Mouse (Mus musculus) urinary bladder, postnatal 4 days (tissue): ENCODE data around the gene Rps27l.

Experiments used
- DNase-seq, 2 experiments: peaks; one replicate each; pipeline ENCODE4 v3.0.0; 2021 to 2022; ENCODE audit warnings: low spot score in 2 of 2

Rps27l gene

DNA sequence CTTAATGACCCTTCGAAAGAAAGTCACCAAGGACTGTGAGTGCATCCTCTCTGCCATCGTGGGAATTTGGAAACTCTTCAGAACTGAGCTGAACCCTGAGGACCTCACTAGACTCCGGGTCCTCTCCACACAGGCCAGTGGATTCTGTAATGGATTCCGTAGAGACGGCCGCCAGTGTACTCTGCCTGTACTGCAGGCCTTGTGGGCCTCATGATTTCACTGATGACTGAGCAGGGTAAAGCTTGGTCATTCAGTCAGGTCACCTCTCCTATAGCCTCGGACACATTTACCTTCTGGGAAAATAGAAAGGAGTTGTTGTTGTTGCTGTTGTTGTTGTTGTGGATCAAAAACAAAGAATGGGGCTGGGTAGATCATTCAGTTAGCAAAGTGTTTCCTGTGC lies 36.2 kb downstream of the Rps27l start:
- DNase-seq = no peak

DNA sequence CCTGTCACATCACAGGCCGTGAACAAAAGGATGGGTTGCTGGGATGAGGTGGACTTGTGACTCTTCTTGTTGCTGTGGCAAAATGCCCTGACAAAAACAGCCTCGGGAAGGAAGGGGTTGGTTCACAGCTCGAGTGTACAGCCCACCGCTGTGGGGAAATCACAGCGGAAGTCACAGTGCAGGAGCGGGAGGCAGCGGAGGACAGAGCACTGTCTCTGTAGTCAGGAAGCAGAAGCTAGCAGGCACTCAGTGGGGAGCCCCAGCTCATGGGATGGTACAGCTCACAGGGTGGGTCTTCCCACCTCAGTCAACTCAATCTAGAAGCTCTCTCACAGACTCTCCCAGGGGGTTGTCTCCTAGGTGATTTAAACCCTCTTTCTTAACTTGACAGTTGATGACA lies 39.5 kb downstream of the Rps27l start:
- DNase-seq = no peak

DNA sequence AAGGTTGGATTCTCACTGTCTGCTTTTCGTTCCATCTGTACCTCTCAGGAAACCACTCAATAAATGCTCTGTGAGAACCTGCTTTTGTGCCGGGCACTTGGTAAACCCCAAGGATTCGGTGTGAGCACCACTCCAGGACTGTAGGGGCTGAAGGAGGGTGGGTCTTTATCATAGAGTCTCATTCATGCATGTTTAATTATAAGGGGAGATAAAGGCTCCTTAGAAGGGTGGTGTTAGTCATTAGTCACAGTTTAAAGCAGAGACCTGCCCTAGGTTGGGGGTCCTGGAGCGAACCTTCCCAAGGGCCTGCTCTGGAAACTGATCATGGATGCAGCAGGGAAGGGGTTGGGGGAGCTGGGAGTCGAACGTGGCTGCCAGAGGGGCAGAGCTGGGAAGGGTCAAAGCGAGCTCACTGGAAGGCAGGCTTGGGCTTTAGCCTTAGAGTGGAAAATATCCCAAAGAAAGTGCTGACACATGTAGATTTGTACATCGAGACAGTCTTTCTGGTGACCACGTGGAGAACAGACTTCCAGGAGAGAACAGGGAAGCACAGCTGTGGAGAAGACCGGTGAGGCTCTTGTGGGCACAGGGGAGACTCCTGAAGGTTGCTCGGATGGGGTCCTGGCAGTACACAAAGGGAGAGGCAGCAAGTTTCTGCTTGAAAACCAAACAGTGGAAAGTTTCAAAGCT lies 42.5 kb downstream of the Rps27l start:
- no peak for DNase-seq

DNA sequence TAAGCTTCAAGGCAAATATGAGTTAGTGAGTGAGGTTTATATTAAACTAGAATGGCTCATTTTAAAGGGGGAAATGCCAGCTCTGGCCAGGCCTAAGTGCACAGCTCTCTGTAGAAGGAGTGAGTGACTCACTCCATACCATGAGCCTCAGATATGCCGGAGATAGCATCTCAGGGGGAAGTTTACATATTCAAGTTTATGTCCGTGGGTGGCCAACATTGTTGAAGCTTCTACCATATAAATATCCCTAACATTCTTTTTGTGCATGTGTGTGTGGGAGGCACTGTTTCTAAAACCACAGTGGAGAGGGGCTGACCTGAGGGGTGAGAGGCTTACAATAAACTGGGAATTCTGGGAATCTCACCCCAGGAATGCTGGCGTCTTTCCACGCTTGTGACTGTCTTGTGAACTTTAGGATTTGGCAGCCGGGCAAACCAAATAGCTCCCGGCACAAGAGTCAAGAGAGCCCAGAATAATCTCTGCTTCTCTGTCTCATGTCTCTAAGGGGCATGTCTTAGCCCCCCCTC lies 43.1 kb downstream of the Rps27l start:
- peak; percentile 54 to 69 for DNase-seq

DNA sequence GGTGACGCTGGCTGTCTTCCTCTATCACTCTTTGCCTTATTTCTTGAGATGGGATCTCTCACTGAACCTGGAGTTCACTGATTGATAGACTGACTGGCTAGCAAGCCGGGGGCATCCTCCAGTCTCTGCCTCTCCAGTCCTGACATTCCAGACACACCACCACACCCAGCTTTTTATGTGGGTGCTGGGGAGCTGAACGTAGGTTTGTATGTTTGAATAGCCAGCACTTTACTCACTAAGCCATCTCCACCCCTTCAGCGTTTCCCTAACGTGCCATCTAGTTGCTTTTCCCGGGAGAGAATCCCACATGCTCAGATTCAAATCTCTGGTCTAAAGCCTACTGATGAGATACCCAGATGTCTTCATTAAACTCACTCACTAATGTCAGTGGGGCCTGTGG lies 43.7 kb downstream of the Rps27l start:
- no peak for DNase-seq

DNA sequence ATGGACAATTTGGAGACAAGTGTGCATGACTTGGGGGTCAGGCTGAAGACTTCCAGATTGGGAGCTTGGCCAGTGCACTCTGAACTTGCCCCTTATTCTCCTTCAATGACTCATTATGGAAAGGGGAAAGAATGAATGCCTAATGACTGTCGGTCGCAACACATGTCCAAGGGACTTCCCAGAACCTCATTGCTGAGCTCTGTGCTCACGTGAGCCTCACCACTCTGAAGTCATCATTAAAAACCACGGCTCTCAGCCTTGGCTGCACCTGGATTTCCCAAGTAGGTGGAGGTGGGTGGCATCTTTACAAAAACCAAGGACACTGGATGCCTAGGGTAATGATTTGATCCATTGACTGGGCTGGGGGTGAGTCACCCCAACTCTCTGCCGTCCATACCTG lies 44.2 kb downstream of the Rps27l start:
- DNase-seq = no peak

DNA sequence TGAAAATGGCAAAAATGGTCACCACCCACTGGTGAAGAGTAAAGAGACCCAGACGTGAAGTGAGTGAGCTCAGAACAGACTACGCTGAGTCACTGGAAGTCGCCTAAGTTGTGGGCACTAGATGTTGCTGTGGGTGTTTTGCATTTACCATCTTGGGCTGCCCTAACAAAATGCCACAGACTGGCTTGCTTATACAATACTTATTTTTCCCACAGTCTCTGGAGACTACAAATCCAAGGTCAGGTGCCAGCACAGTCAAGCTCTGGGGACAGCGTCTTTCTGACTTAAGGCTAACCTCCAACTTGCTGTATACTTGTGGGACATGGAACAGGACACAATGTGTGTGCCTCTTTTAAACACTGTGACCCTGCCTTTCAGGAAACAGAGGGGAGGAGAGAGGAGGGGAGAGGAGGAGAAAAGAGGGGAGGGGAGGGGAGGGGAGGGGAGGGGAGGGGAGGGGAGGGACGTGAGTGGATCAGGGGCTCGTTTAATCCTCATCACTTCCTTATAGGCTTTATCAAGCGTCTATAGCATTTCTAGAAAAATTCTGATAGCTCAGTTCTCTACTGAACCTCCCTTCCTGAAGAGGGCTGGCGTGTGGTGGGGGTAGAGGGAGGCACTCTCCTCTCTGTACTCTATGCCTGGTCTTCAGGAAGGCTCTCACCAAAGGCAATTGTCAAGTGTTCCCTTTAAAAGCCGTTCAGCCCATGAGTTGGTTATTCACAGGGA lies 45.3 kb downstream of the Rps27l start:
- no peak for DNase-seq

DNA sequence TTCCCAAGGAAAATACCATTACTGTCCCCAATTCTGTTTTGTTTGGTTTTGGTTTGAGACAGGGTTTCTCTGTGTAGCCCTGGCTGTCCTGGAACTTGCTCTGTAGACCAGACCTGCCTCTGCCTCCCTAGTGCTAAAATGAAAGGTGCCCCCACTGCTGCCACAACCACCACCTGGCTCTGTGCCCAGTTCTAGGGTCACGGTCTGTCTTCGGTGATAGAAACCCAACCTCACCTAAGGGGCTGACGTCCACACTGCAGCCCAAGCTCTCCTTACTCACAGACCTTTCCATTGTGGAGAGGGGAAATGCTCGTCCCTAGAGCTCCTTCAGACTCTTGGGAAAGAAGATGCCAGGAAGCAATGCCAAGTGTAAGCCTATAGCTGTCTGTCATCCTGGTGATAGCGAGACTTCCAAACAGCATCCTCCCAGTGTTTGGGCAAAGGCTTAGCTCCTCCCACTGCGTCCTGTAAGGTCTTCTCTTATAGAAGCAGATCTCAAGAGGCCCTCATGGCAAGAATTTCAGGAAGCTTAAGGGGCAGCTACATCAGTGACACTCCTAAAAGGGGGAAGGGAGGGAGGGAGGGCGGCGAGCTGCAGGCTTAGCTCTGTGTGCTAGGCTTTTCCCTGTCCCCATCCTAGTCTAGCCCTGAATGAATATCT lies 46.0 kb downstream of the Rps27l start:
- no peak for DNase-seq
